Mouse (Mus musculus) small intestine, adult 2 months (tissue): ENCODE results near the gene Ptpn11. TPM values are rescaled to one million over a fixed set of nuclear protein-coding genes. Genes with fewer than 3 reads are reported as not detected.
A peak's percentile ranks its signal among the peaks of the same experiment; 100 is the strongest.

ENCODE experiments used
- H3K27ac ChIP-seq: fragments of 200-500 bp; 2 replicates; pipeline ENCODE4 v1.5.1; 2012; ENCODE audit warnings: low read depth, low read length, control low read depth, inconsistent platforms; ENCODE audit not compliant: insufficient read depth
- H3K27me3 ChIP-seq: fragments of 200-500 bp; 2 replicates; pipeline ENCODE4 v1.6.1; 2012; ENCODE audit warnings: mild to moderate bottlenecking, moderate library complexity, low read length, inconsistent platforms; ENCODE audit not compliant: control insufficient read depth, insufficient read depth
- H3K36me3 ChIP-seq: fragments of 200-500 bp; 2 replicates; pipeline ENCODE4 v1.6.1; 2012; ENCODE audit warnings: mild to moderate bottlenecking, low read length, control low read depth, inconsistent platforms; ENCODE audit not compliant: control insufficient read depth, insufficient read depth
- H3K4me1 ChIP-seq: fragments of 200-500 bp; 2 replicates; pipeline ENCODE4 v1.6.1; 2012; ENCODE audit warnings: low read length, inconsistent platforms, mixed read lengths; ENCODE audit not compliant: control insufficient read depth, insufficient read depth, insufficient read length
- H3K4me3 ChIP-seq: fragments of 200-500 bp; 2 replicates; pipeline ENCODE4 v1.5.1; 2012; ENCODE audit warnings: low read depth, mild to moderate bottlenecking, control low read depth, inconsistent platforms, low read length, moderate library complexity
- CTCF ChIP-seq: fragments of 200-500 bp; IDR thresholded peaks from 2 replicates; pipeline ENCODE4 v1.5.1; 2012; ENCODE audit warnings: low read depth, mild to moderate bottlenecking, control low read depth, inconsistent platforms, low read length, moderate library complexity, mixed read lengths; ENCODE audit not compliant: insufficient replicate concordance, insufficient read length; ENCODE audit errors: extremely low read depth
- POLR2A ChIP-seq: fragments of 200-500 bp; IDR thresholded peaks from 2 replicates; pipeline ENCODE4 v1.6.1; 2012; ENCODE audit warnings: low read depth, mild to moderate bottlenecking, control low read depth, inconsistent platforms, low read length, moderate library complexity
- WGBS: fragments of 180-500 bp; shearing (Covaris S2); methylation state at CpG from one replicate; pipeline ENCODE4 v1.1.7; 2018; 5-methylcytosine and 5-hydroxymethylcytosine counted together
- polyA plus RNA-seq: library from polyadenylated mRNA; depleted of rRNA; stranded (reverse); fragments of >200 nt; gene quantifications from 2 replicates; pipeline ENCODE4 v1.2.3, GENCODE M21; 2012

The Ptpn11 gene
- polyA plus RNA-seq, 1 experiment: 14.2 TPM

- peak overlapping the region; percentile 95 for H3K4me3 ChIP-seq
- TF ChIP-seq CTCF (no peak), POLR2A (no peak)
- WGBS: 7% methylated on average over 17 of the region's 17 CpGs
- no peaks in the 10 kb centered on the region for H3K27me3 ChIP-seq
- no peaks in the 10 kb centered on the region for H3K36me3 ChIP-seq
- H3K27ac ChIP-seq: peak overlapping the region; percentile 50; the same call in 1 of the 2 replicates
- peaks cover 3% of the 10 kb centered on the region for H3K4me1 ChIP-seq
Observed at GRCm38 (mm10) chr5:121191584-121191906, 348 bp upstream of the Ptpn11 start.

- H3K4me3 ChIP-seq: peak overlapping the region; percentile 95
- no peaks in the 10 kb centered on the region for H3K27me3 ChIP-seq
- TF ChIP-seq POLR2A: no peak
- no peak for TF ChIP-seq CTCF
- H3K4me1 ChIP-seq: peaks cover 3% of the 10 kb centered on the region
- H3K36me3 ChIP-seq: no peaks in the 10 kb centered on the region
- 23% methylated on average over 21 of the region's 21 CpGs for WGBS
- H3K27ac ChIP-seq: no peak overlapping the region
Observed at GRCm38 (mm10) chr5:121190210-121190835, 874 bp downstream of the Ptpn11 start.

GRCm38 (mm10) chr5:121189182-121189581, 2.0 kb downstream of the Ptpn11 start:
- WGBS: 31% methylated on average over 9 of the region's 9 CpGs
- Histone ChIP-seq H3K4me3 (no peak overlapping the region), H3K4me1 (peaks cover 3% of the 10 kb centered on the region), H3K27ac (no peak overlapping the region), H3K27me3 (no peaks in the 10 kb centered on the region), H3K36me3 (no peaks in the 10 kb centered on the region)
- TF ChIP-seq POLR2A (no peak), CTCF (no peak)

GRCm38 (mm10) chr5:121188265-121188664, 2.9 kb downstream of the Ptpn11 start:
- TF ChIP-seq POLR2A (no peak), CTCF (no peak)

GRCm38 (mm10) chr5:121187580-121188001, 3.6 kb downstream of the Ptpn11 start:
- Histone ChIP-seq H3K27ac (no peak overlapping the region), H3K4me3 (no peak overlapping the region), H3K36me3 (no peaks in the 10 kb centered on the region), H3K27me3 (no peaks in the 10 kb centered on the region), H3K4me1 (peaks cover 3% of the 10 kb centered on the region)
- WGBS: 84% methylated on average over 8 of the region's 8 CpGs
- TF ChIP-seq POLR2A (no peak), CTCF (no peak)

More at GRCm38 (mm10) chr5:121188265-121188664, 2.9 kb downstream of the Ptpn11 start:
- Histone ChIP-seq H3K4me3 (no peak overlapping the region), H3K4me1 (peaks cover 3% of the 10 kb centered on the region), H3K27me3 (no peaks in the 10 kb centered on the region), H3K36me3 (no peaks in the 10 kb centered on the region), H3K27ac (no peak overlapping the region)
- 89% methylated on average over 9 of the region's 9 CpGs for WGBS

GRCm38 (mm10) chr5:121184945-121185551, 6.1 kb downstream of the Ptpn11 start:
- Histone ChIP-seq H3K4me1 (peaks cover 5% of the 10 kb centered on the region), H3K27me3 (no peaks in the 10 kb centered on the region), H3K4me3 (no peak overlapping the region), H3K36me3 (no peaks in the 10 kb centered on the region), H3K27ac (no peak overlapping the region)
- TF ChIP-seq CTCF (no peak), POLR2A (no peak)
- 55% methylated on average over 11 of the region's 11 CpGs for WGBS

- no peak overlapping the region for H3K4me3 ChIP-seq
- H3K4me1 ChIP-seq: peaks cover 5% of the 10 kb centered on the region
- 69% methylated on average over 2 of the region's 2 CpGs for WGBS
- H3K27me3 ChIP-seq: no peaks in the 10 kb centered on the region
- no peak overlapping the region for H3K27ac ChIP-seq
- TF ChIP-seq POLR2A: no peak
- no peak for TF ChIP-seq CTCF
- no peaks in the 10 kb centered on the region for H3K36me3 ChIP-seq
Observed at GRCm38 (mm10) chr5:121184375-121184774, 6.8 kb downstream of the Ptpn11 start.
